Mouse (Mus musculus) adrenal gland, adult 2 months (tissue): ENCODE measurements around the gene Igf1r. TPM values are rescaled to one million over a fixed set of nuclear protein-coding genes. Genes with fewer than 3 reads are reported as not detected.
A peak's percentile ranks its signal among the peaks of the same experiment; 100 is the strongest.

Experiments
- DNase-seq: peaks from one replicate; pipeline ENCODE4 v3.0.0; 2021
- polyA plus RNA-seq: library from polyadenylated mRNA; depleted of rRNA; stranded (reverse); fragments of >200 nt; gene quantifications from 2 replicates; pipeline ENCODE4 v1.2.3, GENCODE M21; 2012
- total RNA-seq, 2 experiments: library from RNA; stranded (reverse); gene quantifications; 2 replicates each; pipeline ENCODE4 v1.2.3; 2021

Gene Igf1r
- total and polyA plus RNA-seq, 3 experiments = 21.3 to 95.1 (median 41.2) TPM

GRCm38 (mm10) chr7:68053002-68053624, 100.5 kb downstream of the Igf1r start:
- no peak for DNase-seq

- DNase-seq = no peak
Observed at GRCm38 (mm10) chr7:68054498-68054897, 101.9 kb downstream of the Igf1r start.

- no peak for DNase-seq
Observed at GRCm38 (mm10) chr7:68054956-68055355, 102.3 kb downstream of the Igf1r start.

GRCm38 (mm10) chr7:68057010-68057409, 104.4 kb downstream of the Igf1r start:
- no peak for DNase-seq

- DNase-seq = no peak
Observed at GRCm38 (mm10) chr7:68059690-68060089, 107.1 kb downstream of the Igf1r start.

GRCm38 (mm10) chr7:68061434-68061833, 108.8 kb downstream of the Igf1r start:
- DNase-seq = no peak

GRCm38 (mm10) chr7:68062170-68062848, 109.7 kb downstream of the Igf1r start:
- no peak for DNase-seq

GRCm38 (mm10) chr7:68062849-68063208, 110.2 kb downstream of the Igf1r start:
- no peak for DNase-seq

- DNase-seq = no peak
Observed at GRCm38 (mm10) chr7:68063711-68064110, 111.1 kb downstream of the Igf1r start.

- no peak for DNase-seq
Observed at GRCm38 (mm10) chr7:68064120-68064519, 111.5 kb downstream of the Igf1r start.

GRCm38 (mm10) chr7:68064647-68065362, 112.2 kb downstream of the Igf1r start:
- DNase-seq = peak; percentile 69

- DNase-seq = peak; percentile 69
Observed at GRCm38 (mm10) chr7:68065904-68066303, 113.3 kb downstream of the Igf1r start.

GRCm38 (mm10) chr7:68067321-68067720, 114.7 kb downstream of the Igf1r start:
- no peak for DNase-seq

- no peak for DNase-seq
Observed at GRCm38 (mm10) chr7:68069324-68069723, 116.7 kb downstream of the Igf1r start.

GRCm38 (mm10) chr7:68070030-68070429, 117.4 kb downstream of the Igf1r start:
- no peak for DNase-seq

- DNase-seq = peak; percentile 81
Observed at GRCm38 (mm10) chr7:68070626-68071025, 118.0 kb downstream of the Igf1r start.

- no peak for DNase-seq
Observed at GRCm38 (mm10) chr7:68071050-68071449, 118.4 kb downstream of the Igf1r start.

- no peak for DNase-seq
Observed at GRCm38 (mm10) chr7:68071749-68072148, 119.1 kb downstream of the Igf1r start.

GRCm38 (mm10) chr7:68072524-68073459, 120.2 kb downstream of the Igf1r start:
- DNase-seq = no peak

GRCm38 (mm10) chr7:68073460-68073806, 120.8 kb downstream of the Igf1r start:
- no peak for DNase-seq

GRCm38 (mm10) chr7:68074748-68075147, 122.1 kb downstream of the Igf1r start:
- no peak for DNase-seq

GRCm38 (mm10) chr7:68075401-68075800, 122.8 kb downstream of the Igf1r start:
- DNase-seq = no peak
